Mouse (Mus musculus): ENCODE measurements around the gene Stx19.

The Stx19 gene

DNA sequence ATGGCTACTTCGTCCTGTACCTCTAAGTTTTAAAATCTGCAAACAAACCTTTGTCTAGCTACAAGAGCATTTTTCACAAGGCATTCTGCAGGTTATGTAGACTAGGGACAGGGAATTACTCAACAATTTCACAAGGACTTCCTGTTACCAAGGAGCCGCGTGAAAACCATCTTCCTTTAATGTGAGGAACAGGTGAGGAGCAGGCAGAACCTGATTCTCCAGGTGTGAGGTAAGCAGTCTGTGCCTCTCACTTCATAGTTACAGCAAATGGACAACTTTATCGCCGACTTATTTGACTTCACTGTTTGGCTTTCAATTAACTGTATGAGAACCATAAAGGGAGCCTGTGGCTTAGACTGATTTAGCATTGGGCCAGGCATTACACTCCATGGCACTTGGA lies at the start of gene Stx19:
Gene Stx19 (plus strand): TSS at position 186 of the 400 bp plus-strand sequence.
- DNase-seq (ENCODE audit: low read depth), result no peak

DNA sequence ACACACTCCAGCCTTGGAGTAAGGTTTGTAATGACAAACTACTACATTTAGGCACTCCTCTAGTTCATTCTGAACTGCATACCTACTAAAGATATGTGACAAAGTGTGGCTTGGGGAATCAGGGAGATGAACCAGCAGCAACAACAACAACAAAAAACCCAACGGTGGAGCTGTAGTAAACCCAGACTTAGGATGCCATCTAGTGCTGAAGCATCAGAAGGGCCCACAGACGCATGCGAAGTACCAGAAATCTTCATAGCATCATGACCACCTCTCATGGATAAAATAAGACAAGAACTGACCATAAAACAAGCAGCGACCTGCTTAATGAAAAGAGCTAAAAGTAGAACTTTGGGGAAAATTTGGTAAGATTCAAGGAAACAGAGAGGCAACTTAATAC lies 41.0 kb upstream of the Stx19 start:
- DNase-seq (ENCODE audit: low read depth), result no peak

DNA sequence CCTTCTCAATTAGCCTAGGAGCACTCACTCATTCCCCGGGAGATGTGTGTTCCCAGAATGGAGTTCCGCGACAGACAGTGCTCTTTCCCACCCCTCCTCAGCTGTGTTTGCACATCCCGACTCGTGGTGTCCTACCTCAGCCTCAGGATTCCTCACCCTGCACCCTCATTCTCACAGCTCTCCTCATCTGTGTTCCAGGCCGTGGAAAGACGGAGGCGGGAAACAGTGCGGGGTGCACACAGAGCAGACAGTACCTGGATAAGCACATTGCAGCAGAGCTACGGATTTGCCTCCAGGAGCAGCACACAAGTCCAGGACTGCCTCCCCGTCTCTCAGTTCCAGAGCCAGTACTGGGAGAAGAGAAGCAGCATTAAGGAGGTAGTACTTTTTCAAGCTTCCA lies 38.4 kb upstream of the Stx19 start:
- no peak for DNase-seq (ENCODE audit: low read depth)

DNA sequence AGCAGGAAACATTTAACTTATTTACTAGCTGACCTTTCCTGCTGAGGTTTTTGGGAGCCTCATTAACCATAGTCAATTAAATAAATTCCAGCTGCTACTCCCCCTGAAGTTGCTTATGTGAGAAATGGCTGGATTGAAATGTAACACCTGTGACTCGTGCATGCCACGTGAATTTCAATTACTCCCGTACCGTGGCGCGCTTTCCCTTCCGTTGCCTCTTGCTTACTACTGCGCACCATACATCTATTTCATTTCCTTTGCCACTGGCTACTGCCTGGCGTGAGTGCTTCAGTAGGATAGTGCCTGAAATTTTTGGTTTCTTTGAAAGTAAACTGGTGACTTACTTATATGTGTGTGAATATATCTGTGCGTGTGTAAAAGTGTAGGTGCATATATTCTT lies 36.2 kb upstream of the Stx19 start:
- DNase-seq (ENCODE audit: low read depth), result no peak

DNA sequence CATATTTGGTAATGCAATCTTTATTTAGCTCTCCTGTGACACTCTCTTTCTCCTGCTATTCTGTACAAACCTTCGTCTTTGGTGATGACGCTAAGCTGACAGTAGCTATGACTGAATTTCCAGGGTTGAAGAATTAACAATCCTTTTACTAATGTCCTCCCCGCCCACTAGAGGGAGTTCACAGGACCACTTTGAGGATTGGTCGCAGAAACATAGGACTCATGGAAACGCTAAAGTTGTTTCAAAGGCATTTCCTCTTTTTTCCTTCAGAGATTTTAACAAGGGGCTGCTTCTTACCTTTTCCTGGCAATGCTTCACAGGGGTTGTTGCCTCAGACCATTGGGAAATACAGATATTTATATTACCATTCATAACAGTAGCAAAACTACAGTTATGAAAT lies 32.2 kb upstream of the Stx19 start:
- peak; percentile 44 for DNase-seq (ENCODE audit: low read depth)

DNA sequence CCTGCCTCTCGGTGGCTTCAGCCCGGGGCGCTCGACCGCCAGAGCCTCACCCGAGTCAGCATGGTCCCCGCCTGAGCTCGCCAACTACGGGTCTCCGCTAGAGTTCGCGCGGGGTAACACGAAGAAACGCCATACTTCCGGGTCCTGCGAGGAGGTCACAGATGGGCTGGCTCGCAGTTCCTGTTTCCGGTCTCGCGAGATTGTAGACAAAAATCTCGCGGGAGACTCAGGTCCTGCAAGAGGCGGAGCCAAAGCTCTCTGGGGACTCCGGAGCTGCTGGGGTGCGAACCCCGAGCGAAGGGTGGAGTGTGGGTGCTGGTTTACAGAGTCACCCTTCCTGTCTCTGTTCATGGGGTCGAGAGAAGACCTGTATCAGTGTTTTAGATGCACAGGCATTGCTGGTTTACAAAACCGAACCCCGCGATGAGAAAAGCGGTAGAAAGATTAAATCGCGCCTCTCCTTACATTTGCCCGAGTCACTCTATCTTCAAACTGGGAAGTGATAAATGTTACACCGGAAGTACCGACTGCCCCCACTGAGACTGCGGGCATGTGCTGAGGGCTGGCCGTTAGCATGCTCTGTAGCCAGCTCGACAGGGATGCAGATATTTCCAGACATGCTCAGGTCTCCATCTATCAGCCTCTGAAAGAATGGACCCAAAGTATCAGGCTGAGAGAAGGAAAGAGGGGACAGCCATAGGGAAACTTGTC lies 27.7 kb upstream of the Stx19 start, which contains the start of gene Nsun3:
Gene Nsun3 (minus strand): TSS at position 198 of the 711 bp plus-strand sequence.
- peak; percentile 97 for DNase-seq (ENCODE audit: low read depth)

DNA sequence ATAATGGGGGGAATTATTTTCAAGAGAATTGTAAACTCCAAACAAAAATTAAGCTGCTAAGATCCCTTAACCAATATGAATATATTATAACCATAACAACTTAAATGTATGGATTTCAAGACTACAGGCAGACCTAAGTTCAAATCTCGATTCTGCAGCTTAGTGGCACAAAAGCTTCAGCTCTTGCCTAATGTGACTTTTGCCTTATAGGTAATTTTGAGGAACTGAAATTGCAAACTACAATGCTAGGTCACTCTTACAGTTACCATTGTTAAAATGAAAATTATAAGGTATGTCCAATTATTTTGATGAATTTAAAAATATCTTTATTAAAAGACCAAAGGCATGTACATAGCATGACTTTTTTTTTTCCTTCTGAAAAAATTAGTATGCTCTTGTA lies 17.9 kb upstream of the Stx19 start:
- no peak for DNase-seq (ENCODE audit: low read depth)

DNA sequence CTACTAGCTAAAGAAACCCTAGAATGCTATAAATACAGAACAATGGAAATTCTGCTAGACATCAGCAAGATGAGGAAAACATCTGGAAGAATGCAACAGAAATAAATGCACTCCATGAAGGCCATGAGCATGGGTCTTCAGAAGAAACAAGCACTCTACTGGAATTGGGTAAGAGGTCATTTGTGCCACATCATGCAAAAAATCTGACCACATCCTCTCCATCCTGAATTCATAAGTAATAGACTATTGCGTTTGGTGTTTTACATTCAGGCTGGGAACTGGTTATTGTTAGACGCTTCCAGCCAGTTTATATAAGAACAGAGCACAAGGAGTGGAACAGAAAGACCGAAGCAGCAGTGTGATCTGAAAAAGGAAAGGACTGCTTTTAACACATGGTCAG lies 15.7 kb upstream of the Stx19 start:
- no peak for DNase-seq (ENCODE audit: low read depth)

DNA sequence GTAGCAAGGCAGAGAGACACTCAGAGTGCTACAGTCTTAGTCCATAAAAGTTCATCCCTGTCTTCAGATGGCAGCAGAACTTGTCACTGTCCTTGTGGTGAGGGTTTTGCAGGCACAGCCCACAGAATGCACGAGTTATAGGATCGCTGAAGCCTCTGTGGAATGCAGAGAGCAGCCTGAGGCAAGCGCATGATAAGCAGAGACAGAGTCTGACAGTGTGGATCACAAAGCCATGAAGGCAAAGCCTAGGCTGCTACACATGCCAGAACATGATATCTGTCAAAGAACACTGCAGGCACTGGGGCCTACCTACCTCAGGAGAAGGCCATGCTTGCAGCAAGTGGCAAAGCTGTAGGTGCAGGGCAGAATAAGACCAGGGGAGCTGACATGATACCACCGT lies 15.1 kb upstream of the Stx19 start:
- no peak for DNase-seq (ENCODE audit: low read depth)

DNA sequence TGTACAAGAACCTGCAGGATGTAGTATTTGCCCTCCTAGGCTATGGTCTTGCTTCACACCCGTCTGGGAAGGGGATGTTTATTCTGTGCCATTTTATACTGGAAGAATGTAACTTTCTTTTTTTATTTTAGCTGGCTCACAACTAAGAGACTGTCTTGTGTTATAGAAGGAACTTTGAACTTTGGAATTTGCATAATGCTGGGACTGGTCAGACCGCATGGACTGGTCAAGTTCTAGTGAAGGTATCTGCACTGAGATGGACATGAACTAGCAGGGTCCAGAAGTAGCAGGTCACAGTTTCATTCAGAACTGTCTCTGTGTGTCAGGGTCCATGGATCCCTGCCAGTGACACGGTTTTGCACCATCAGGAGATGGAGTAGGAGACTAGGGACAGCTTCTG lies 14.6 kb upstream of the Stx19 start:
- DNase-seq (ENCODE audit: low read depth), result no peak

DNA sequence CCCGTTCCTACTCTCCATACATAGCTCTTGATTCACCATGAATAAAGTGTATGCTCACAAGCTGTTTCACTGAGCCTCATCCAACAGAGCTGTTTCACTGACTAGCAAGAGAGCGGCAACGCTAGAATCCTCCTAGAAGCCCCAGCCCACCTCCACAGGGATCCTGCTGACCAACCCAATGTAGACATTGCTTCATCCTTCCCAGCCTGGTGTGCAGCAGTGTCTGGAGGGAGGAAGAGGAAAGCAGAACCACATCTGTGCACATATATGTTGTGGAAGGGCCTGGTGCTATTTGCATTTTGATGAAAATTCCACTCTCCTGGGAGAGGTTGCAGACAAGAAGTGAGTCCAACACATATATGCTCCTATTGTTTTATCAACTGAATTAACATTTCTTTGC lies 9.9 kb upstream of the Stx19 start:
- DNase-seq (ENCODE audit: low read depth), result no peak

DNA sequence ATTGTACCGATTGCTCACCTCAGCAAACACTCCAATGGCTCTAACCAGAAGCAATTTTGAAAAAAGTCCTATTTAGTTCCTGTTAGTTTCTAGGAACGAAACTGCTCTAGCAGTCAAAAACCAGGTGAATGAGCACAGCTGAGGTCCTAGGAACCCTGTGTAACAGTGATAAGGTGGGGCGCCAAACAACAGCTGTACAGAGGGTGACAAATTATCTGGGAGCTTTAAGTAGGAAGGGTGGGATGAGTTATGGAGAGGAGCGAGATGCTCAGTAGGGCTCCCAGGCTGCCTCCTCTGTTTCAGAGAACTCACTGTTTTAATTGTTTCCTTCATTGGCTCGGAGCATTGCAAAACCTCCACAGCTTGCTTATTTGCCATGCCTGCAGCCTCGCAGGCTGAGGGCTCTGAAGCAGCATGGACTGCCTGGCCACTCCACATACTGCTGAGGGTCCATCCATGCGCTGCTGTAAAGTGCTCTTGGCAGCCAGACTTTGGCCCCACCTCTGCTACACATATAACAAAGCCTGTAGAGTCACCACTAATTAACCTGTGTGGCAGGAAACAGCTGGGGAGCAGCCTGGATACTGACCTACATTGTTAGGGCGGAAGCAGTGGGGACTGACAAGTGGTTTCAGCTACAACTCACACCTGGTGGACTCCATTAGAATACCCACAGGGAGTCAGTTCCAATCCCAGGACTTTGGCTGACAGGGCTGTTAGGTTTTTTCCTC lies 7.1 kb upstream of the Stx19 start:
- DNase-seq (ENCODE audit: low read depth), result no peak

DNA sequence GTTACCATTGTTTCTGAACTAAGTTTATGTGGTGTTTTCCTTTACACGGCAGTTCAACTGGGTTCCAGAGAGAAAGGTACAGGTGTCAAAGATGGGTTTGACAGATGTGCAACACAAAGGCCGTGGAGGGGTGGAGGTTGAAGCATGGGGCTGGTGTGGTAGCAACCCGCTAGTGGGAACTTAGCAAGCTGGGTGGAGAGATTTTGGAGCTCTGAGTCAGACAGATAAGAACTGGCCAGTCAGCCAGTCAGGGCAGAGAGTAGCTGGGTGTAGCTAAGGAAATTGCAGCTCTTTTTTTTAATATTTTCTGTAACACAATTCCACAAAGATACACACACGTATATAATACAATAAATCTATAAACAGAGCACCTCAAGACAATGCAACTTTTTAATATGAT lies 3.6 kb upstream of the Stx19 start:
- DNase-seq (ENCODE audit: low read depth), result no peak

DNA sequence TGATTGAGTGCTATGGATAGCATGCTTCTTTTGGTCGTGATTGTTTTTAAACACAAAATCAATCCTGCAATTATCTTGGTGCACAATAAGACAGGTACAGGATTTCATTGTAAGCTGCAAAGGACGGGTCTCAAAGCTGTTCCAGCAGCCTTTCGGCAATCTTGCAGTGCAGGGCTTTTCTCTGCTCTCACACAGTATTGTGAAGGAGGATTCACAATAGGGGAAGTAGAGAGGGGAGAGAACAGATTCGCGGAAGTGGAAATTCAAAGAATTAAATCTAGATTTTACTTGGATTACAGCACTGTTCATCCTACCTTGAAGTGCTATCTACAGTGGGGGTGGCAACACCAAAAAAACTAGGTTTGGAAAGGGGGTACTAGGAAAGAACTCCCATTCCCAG lies 686 bp upstream of the Stx19 start:
- DNase-seq (ENCODE audit: low read depth), result no peak

DNA sequence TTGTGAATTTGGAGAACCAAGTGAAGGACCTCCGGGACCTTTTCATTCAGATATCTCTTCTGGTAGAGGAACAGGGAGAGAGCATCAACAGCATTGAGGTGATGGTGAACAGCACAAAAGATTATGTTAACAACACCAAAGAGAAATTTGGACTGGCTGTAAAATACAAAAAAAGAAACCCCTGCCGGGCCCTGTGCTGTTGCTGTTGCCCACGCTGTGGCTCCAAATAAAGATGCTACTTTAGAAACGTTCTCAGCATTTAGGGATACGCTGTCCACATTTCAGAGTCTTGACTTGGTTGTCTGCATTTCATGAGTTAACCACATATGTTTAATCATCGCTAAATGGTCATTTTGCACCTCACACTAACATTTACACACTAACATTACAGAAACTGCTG lies 8.0 kb downstream of the Stx19 start:
- DNase-seq (ENCODE audit: low read depth), result no peak

DNA sequence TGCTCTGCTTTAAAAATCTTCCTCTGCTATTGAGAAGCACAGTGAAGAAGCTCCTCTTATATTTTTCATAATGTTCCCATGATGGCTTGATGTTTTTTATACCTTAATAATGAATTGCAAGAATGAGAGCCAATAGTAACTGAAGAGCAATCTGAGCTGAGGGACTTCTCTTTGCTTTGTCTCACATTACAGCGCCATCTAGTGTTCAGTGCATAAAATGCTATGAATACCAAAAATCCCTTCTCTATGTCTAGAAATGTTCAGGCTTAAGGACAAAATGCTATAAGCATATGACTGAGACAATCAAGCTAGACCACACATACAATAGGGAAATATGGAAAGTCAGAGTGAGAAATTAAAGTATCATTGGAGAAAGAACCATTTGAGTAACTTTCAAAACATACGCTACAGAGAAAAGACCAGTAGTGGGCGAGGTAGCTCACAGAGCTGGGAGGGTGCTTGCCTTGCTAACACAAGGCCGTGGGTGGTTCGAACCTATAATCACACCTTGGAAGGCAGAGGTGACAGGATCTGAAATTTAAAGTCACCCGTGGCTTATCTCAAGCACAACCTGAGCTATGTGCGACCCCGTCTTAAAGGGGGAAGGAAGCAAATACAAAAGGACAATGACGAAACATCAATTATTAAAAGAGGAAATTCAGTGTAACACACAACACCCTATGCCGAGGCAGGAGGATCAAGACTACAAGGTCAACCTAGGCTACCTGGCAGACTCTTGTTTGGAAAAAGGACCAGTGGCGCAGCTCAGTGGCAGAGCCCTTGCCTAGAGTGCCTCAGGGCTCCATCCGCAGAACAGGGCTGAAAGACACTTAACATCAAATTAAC lies 11.9 kb downstream of the Stx19 start:
- peak; percentile 71 for DNase-seq (ENCODE audit: low read depth)

DNA sequence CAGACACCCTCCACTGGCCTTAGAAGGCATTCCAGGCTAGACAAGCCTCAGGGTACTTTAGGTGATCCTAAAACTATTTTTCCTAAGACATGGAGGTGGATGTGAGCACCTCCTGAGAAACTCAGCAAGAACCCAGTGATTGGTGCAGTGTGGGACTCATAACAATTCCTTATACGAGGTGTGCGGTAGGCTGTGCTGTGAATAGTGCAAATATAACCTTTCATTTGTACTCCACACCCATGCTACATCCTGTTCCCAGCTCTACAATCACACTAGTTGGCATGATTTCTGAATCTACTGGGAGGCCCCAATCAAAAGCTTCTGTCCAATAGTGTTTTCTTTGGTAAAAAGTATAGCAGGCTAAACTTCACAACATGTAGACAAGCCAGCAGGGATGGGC lies 17.6 kb downstream of the Stx19 start:
- DNase-seq (ENCODE audit: low read depth), result no peak

DNA sequence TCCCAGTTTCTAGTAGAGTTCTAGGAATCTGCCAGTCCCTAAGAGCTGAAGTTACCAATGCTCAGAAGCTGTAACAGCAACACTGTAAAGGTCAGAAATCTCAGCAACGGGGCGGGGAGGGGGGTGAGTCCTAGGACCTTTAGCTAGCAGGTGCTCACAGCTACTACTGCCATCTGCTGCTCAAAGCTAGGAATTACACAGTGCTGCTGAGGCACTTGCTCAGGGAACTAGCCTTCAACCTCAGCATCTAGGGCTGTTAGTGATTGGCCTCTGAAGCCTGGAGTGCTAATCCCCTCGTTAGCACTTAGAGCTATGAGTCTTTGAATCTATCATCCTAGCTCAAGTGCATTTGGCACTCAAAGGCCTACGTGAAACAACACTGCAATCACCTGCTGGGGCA lies 18.0 kb downstream of the Stx19 start:
- DNase-seq (ENCODE audit: low read depth), result peak; percentile 44

DNA sequence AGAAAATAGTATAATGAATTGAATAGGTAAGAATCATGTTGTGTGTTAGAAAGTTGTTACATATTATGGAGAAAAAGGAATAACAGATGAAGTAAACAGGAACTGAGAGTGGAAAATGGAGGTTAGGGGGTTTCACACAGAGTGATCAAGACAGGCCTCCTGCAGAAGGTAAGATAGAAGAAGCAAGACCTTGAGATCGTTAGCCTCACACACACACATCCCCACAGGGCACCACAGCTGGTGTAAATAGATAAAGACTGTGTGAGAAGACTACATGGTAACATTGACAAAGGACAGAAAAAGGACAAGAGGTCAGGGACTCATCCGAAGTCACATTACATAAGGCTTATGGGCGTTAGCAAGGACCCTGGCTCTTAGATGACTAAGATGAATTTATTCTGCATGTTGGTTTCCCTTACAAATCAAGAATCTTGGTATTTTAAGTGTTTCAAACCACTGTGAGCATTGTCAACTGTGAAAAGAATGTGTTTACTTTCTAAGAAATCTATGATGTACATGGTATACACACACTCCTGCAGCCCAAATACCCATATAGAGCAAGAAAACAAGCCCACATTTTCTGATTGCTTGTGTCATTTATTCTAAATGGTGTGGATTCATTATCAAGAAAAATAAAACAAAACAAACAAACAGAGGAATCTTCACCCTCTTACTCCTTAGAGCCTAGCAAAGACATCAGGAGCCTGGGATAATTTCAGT lies 19.7 kb downstream of the Stx19 start:
- no peak for DNase-seq (ENCODE audit: low read depth)

DNA sequence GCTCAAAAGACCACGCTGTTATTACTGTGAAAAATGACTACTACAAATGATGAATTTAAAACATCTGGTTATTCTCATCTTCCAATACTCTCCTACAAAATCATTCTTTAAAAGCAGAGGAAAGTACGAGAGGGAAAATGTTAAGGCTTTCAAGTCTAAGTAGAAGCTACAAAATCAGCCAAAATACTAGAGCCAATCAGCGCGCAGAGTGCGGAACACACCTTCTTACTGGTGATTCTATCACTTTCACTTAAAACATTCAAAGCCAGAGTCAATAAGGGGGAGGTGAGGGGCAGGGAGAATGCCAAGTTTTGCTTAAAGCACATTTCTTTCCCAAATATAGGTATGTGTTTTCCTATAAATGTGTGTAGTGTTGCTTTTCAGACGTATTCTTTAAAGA lies 30.9 kb downstream of the Stx19 start:
- peak; percentile 11 for DNase-seq (ENCODE audit: low read depth)

DNA sequence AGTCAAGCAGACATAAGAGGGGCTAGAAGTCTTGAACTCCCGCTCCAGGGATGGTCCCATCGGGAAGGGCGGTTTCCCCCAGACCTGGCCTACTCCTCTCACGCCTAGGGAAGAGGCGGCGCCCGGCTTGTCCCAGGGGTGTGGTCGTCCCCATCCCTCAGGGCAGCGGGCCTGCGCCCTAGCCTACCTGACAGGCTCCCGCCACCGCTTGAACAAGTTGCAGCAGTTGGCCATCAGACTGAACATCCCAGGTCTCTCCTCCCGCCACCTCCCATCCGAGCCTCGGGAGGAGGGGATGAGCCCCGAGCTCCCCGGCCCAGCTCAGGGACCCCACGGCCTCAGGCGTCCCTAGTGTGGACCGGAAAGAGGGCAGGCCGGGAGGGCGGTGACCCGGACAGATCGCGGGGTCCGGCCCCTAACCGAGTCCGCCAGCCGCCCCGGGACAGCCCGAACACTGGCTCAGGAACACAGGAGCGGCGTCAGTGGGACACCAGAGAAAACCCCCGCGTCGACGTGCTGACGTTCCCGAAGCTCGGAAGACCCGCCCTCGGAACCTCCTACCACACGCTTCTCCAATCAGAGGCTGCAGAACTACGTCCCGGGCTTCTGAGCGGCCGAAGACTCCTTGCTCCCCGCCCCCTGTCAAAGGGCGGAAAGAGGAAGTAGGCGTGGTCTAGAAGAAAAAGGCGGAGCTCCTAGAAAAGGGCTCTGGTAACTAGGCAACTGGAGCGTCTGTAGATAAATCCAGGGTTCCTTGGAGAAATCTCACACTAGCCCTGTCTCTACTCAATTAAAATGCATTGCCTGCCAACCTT lies 32.2 kb downstream of the Stx19 start, which contains the start of gene Arl13b:
Gene Arl13b (minus strand): TSS at position 543 of the 815 bp plus-strand sequence.
- peak; percentile 96 for DNase-seq (ENCODE audit: low read depth)

Data from NIH3T3 (cell line).